In the genomic region with DNA sequence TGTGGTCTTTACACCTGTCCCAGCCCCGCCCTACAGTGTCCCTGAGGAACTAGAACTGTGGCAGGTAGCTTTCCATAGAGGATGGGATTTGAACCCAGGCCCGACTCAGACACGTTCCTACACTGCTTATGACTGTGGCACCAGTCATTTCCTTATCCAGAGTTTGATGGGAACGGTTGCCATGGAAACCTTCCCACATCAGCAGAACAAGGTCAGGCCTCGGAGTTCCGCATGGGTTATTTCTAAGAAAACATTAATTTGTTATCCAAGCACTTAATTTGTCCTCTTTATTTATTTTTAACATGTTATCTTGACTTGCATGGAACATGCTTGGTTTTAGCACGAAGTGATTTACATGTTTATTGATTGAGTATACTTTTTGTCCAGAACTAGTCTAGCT, we compare ENCODE assay signal across 13 mouse cellular contexts. TPM values are rescaled to one million over a fixed set of nuclear protein-coding genes. Genes with fewer than 3 reads are reported as not detected.
DNase-seq lines count a peak whose midpoint lies in the region; ATAC-seq and TF ChIP-seq lines count a peak whose summit lies in the region.
"Had no signal": no experiment of that assay in that cellular context is flagged by ENCODE, and none has a peak within 500 bp of the region (broad histone marks: within the 10 kb centered on the region; RNA-seq: fewer than 3 reads in every experiment).

No protein-coding gene starts in this region.

- no peaks in the 10 kb centered on the region for H3K27me3 ChIP-seq in midbrain, postnatal 0 days (ENCODE audit: insufficient read depth, low read length)
- no peaks in the 10 kb centered on the region for H3K27me3 ChIP-seq in midbrain, embryonic 16.5 days (ENCODE audit: control insufficient read depth, insufficient read depth, low read depth, low read length)
- H3K27me3 ChIP-seq in kidney, embryonic 14.5 days (ENCODE audit: control insufficient read depth, insufficient read depth, low read length), result no peaks in the 10 kb centered on the region
- no peaks in the 10 kb centered on the region for H3K27me3 ChIP-seq in forebrain, embryonic 13.5 days
- H3K27me3 ChIP-seq: limb, embryonic 12.5 days; neural tube, embryonic 12.5 days had no signal

- 55% methylated on average over 7 of the region's 7 CpGs for WGBS in midbrain, postnatal 0 days
- 60% methylated on average over 7 of the region's 7 CpGs for WGBS in midbrain, embryonic 16.5 days
- WGBS in kidney, embryonic 14.5 days, result 35% methylated on average over 7 of the region's 7 CpGs
- WGBS in forebrain, embryonic 13.5 days, result 67% methylated on average over 7 of the region's 7 CpGs

- peaks cover 7% of the 10 kb centered on the region; the same call in 1 of the 2 replicates for H3K4me1 ChIP-seq in midbrain, postnatal 0 days (ENCODE audit: insufficient read depth, low read length)
- peaks cover 10% of the 10 kb centered on the region; the same call in 1 of the 2 replicates for H3K4me1 ChIP-seq in midbrain, embryonic 16.5 days (ENCODE audit: control insufficient read depth, insufficient read depth, low read length)
- H3K4me1 ChIP-seq in kidney, embryonic 14.5 days (ENCODE audit: control insufficient read depth, insufficient read depth, low read length), result peaks cover 43% of the 10 kb centered on the region
- H3K4me1 ChIP-seq in forebrain, embryonic 13.5 days, result peaks cover 4% of the 10 kb centered on the region; the same call in 1 of the 2 replicates

- no peak overlapping the region for H3K4me3 ChIP-seq in midbrain, postnatal 0 days (ENCODE audit: low read depth, low read length)
- H3K4me3 ChIP-seq in midbrain, embryonic 16.5 days (ENCODE audit: low read depth, low read length), result no peak overlapping the region
- H3K4me3 ChIP-seq in kidney, embryonic 14.5 days (ENCODE audit: low read length), result no peak overlapping the region
- H3K4me3 ChIP-seq in forebrain, embryonic 13.5 days, result no peak overlapping the region
- H3K4me3 ChIP-seq: heart, embryonic 12.5 days; limb, embryonic 12.5 days; neural tube, embryonic 12.5 days had no signal

- H3K9ac ChIP-seq in midbrain, postnatal 0 days (replicated peaks; ENCODE audit: low read length, poor library complexity, severe bottlenecking), result no peak overlapping the region
- H3K9ac ChIP-seq in midbrain, embryonic 16.5 days (ENCODE audit: low read depth, low read length), result no peak overlapping the region
- H3K9ac ChIP-seq in kidney, embryonic 14.5 days (ENCODE audit: low read depth, low read length), result no peak overlapping the region
- H3K9ac ChIP-seq in forebrain, embryonic 13.5 days, result no peak overlapping the region
- H3K9ac ChIP-seq: heart, embryonic 12.5 days; limb, embryonic 12.5 days; neural tube, embryonic 12.5 days had no signal

- TF ChIP-seq CTCF in midbrain, postnatal 0 days (IDR thresholded peaks at IDR 0.05), result no peak

- no peaks in the 10 kb centered on the region for H3K36me3 ChIP-seq in midbrain, postnatal 0 days (ENCODE audit: insufficient read depth, low read length)
- H3K36me3 ChIP-seq in midbrain, embryonic 16.5 days (ENCODE audit: control insufficient read depth, insufficient read depth, low read length), result no peaks in the 10 kb centered on the region
- H3K36me3 ChIP-seq in kidney, embryonic 14.5 days (ENCODE audit: control insufficient read depth, insufficient read depth, low read length), result no peaks in the 10 kb centered on the region
- H3K36me3 ChIP-seq in forebrain, embryonic 13.5 days (ENCODE audit: poor library complexity, severe bottlenecking), result no peaks in the 10 kb centered on the region
- H3K36me3 ChIP-seq: heart, embryonic 12.5 days; limb, embryonic 12.5 days; neural tube, embryonic 12.5 days had no signal

- H3K4me2 ChIP-seq in midbrain, postnatal 0 days (ENCODE audit: low read depth, low read length, poor library complexity, severe bottlenecking), result no peak overlapping the region
- no peak overlapping the region for H3K4me2 ChIP-seq in midbrain, embryonic 16.5 days (ENCODE audit: low read length)
- no peak overlapping the region for H3K4me2 ChIP-seq in kidney, embryonic 14.5 days (replicated peaks; ENCODE audit: low read depth, low read length)
- H3K4me2 ChIP-seq in forebrain, embryonic 13.5 days, result no peak overlapping the region
- H3K4me2 ChIP-seq: heart, embryonic 12.5 days; limb, embryonic 12.5 days; neural tube, embryonic 12.5 days had no signal

- no peak overlapping the region for H3K27ac ChIP-seq in midbrain, postnatal 0 days (ENCODE audit: low read depth, low read length)
- no peak overlapping the region for H3K27ac ChIP-seq in midbrain, embryonic 16.5 days (ENCODE audit: low read length)
- H3K27ac ChIP-seq in kidney, embryonic 14.5 days (ENCODE audit: low read depth, low read length), result no peak overlapping the region
- no peak overlapping the region for H3K27ac ChIP-seq in forebrain, embryonic 13.5 days
- H3K27ac ChIP-seq: neural tube, embryonic 12.5 days had no signal

- no peaks in the 10 kb centered on the region for H3K9me3 ChIP-seq in midbrain, postnatal 0 days (ENCODE audit: low read length)
- H3K9me3 ChIP-seq in midbrain, embryonic 16.5 days (replicated peaks; ENCODE audit: control insufficient read depth, low read length, poor library complexity, severe bottlenecking), result no peaks in the 10 kb centered on the region
- H3K9me3 ChIP-seq in kidney, embryonic 14.5 days (ENCODE audit: control insufficient read depth, low read length), result no peaks in the 10 kb centered on the region
- no peaks in the 10 kb centered on the region for H3K9me3 ChIP-seq in forebrain, embryonic 13.5 days (replicated peaks)
- H3K9me3 ChIP-seq: heart, embryonic 12.5 days; limb, embryonic 12.5 days; neural tube, embryonic 12.5 days had no signal

- DNase-seq in midbrain, postnatal 0 days (ENCODE audit: low spot score), result peak; percentile 15
- DNase-seq in adrenal gland, postnatal 36 days, result peak; percentile 65 to 76
- DNase-seq in retina, embryonic 14.5 days (ENCODE audit: low spot score), result peak; percentile 56
- DNase-seq in T-cell, adult 2 months (ENCODE audit: low spot score), result no peak
- no peak for DNase-seq in gastrocnemius, postnatal 25 days
- DNase-seq: thymus, postnatal 4 days had no signal

- no peak for ATAC-seq in midbrain, postnatal 0 days (ENCODE audit: low FRiP score)
- ATAC-seq in midbrain, embryonic 16.5 days, result no peak
- 0 out of 2 replicates have a peak, but pooled peaks have one; percentile 13 for ATAC-seq in kidney, embryonic 14.5 days (ENCODE audit: low FRiP score, low TSS enrichment)
- no peak for ATAC-seq in forebrain, embryonic 13.5 days

RNA-seq across cellular contexts. Expression of gene Crispld2, which starts 9.5 kb away (rescaled TPM):
- total RNA-seq in midbrain, postnatal 0 days (2014; rRNA removed), result 5.3 and 5.7 TPM in 2 replicates
- polyA plus RNA-seq in midbrain, postnatal 0 days (2015; fragmentation: Nextera tagmentation; extraction: Ambion mirVana), result 4.1 and 4.7 TPM in 2 replicates
- 2.0 and 2.4 TPM in 2 replicates for polyA plus RNA-seq in midbrain, embryonic 16.5 days (2015; fragmentation: Nextera tagmentation; extraction: Ambion mirVana)
- total RNA-seq in adrenal gland, postnatal 36 days (2021), result 10 to 100 TPM in 1 of 2 experiments, 1 to 10 TPM in 1; 7.8 to 19.4 TPM
- polyA plus RNA-seq in kidney, embryonic 14.5 days (2014; fragmentation: Nextera tagmentation; extraction: Ambion mirVana), result 4.9 and 5.2 TPM in 2 replicates
- 0.72 and 0.90 TPM in 2 replicates for polyA plus RNA-seq in forebrain, embryonic 13.5 days (2015; fragmentation: Nextera tagmentation; extraction: Ambion mirVana)
- 1 to 10 TPM; 5.2 to 8.3 TPM for total RNA-seq in gastrocnemius, postnatal 25 days (2021)
- total RNA-seq: common myeloid progenitor, adult 5-6 weeks had no signal

Comparison
In these comparisons a context has a peak if more than half of its experiments do, and no peak if none do; other contexts are left out.
1. DNase-seq: peak in midbrain, postnatal 0 days (single experiment), adrenal gland, postnatal 36 days (2 of 2) and retina, embryonic 14.5 days (single experiment); none in T-cell, adult 2 months (single experiment) and gastrocnemius, postnatal 25 days (single experiment).